Mouse (Mus musculus) cerebellum, adult 2 months (tissue): ENCODE results near the gene Polr3gl.

Experiments
- CTCF ChIP-seq: fragments of 200-500 bp; IDR thresholded peaks from 2 replicates; pipeline ENCODE4 v1.5.1; 2011; ENCODE audit warnings: low read depth, mild to moderate bottlenecking, control low read depth, low read length, moderate library complexity, borderline replicate concordance; ENCODE audit not compliant: insufficient read depth
- POLR2A ChIP-seq: fragments of 200-500 bp; IDR thresholded peaks from 2 replicates; pipeline ENCODE4 v1.6.1; 2011; ENCODE audit warnings: low read length, control low read depth, borderline replicate concordance; ENCODE audit not compliant: insufficient read depth

DNA sequence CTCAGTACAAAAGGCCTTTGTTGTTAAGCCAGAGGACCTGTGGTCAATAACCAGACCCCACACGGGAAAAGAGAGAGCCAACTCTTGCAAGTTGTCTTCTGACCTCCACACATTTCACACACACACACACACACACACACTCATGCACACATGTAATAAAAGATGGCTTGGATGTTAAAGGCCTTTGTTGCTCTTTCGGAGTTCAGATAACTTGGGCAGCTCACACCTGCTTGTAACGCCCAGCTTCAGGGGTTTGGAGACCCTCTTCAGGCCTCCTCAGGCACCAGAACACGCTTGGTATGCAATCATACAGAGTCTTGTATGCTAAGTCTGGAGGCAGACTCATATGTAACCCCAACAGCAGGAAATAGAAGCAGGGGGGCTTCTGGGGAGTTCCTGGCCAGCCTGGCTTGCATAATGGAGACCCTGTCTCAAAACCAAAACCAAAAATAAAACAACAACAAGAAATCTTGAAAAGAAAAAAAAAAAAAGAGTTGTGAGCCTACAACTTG lies 14.7 kb downstream of the Polr3gl start:
- TF ChIP-seq CTCF = no peak
- no peak for TF ChIP-seq POLR2A
